Mouse (Mus musculus) brown adipose tissue, adult 24 weeks (tissue): ENCODE data around the gene Bag6. TPM values are rescaled to one million over a fixed set of nuclear protein-coding genes. Genes with fewer than 3 reads are reported as not detected.

Experiments used
- H3K27ac ChIP-seq: fragments of 200-500 bp; replicated peaks from 2 replicates; pipeline ENCODE4 v1.5.1; 2012; ENCODE audit warnings: low read depth, mild to moderate bottlenecking, low read length
- H3K4me1 ChIP-seq: fragments of 200-500 bp; 2 replicates; pipeline ENCODE4 v1.6.1; 2012; ENCODE audit warnings: low read length, mixed read lengths; ENCODE audit not compliant: control insufficient read depth, insufficient read depth, insufficient read length
- H3K4me3 ChIP-seq: fragments of 200-500 bp; 2 replicates; pipeline ENCODE4 v1.5.1; 2012; ENCODE audit warnings: low read depth, mild to moderate bottlenecking, low read length, moderate library complexity; ENCODE audit not compliant: insufficient read depth
- polyA plus RNA-seq: library from polyadenylated mRNA; stranded (reverse); fragments of >200 nt; gene quantifications from 2 replicates; pipeline ENCODE4 v1.2.4, GENCODE M21; 2012; ENCODE audit not compliant: missing spikeins, insufficient read depth, insufficient read length

The Bag6 gene
- polyA plus RNA-seq, 1 experiment, result 119 TPM

- H3K4me3 ChIP-seq, result no peak overlapping the region
- no peak overlapping the region for H3K27ac ChIP-seq
- no peaks in the 10 kb centered on the region for H3K4me1 ChIP-seq
Measured at GRCm38 (mm10) chr17:35152121-35152520, 17.1 kb downstream of the Bag6 start.

- H3K4me3 ChIP-seq, result no peak overlapping the region
Measured at GRCm38 (mm10) chr17:35153077-35153476, 18.1 kb downstream of the Bag6 start.

DNA sequence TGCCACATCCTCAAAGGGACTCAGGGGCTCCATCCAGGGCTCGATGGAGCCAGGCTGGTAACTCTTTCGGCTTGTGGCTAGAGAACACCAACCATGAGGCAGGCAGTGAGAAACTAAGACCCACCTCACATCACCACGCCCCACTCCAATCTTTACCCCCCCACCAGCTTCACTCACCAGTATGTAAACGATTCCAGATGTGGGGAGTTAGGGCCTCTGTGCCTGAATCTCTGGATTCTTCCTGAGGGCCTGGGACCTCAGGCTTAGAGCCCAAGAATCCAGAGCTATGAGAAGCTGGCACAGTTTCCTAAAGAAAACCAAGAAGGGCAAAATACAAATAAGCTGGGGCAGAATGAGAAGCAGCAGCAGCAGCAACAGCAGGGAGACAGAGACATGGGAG is 19.0 kb downstream of the Bag6 start:
- no peaks in the 10 kb centered on the region for H3K4me1 ChIP-seq
- no peak overlapping the region for H3K4me3 ChIP-seq
- H3K27ac ChIP-seq, result no peak overlapping the region

More at GRCm38 (mm10) chr17:35153077-35153476, 18.1 kb downstream of the Bag6 start:
- no peak overlapping the region for H3K27ac ChIP-seq
- no peaks in the 10 kb centered on the region for H3K4me1 ChIP-seq

DNA sequence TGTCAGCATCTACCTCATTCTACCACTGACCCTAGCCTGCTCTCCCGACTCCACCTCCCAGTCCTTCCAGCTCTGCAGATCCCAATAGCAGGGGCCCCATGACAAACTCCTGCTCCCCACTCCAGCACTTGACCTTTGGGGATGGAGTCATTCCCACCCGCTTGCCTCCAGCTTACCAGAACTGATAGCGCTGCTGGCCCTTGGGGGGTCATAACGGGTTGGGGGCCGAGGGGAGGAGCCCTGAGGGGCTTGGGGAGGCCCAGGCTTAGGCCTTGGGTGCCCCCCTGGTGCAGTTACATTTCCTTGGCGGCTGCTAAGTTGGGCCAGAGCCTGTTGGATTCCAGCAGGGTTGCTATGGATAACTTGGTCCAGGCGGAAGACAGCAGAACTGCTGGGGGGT is 19.6 kb downstream of the Bag6 start:
- no peaks in the 10 kb centered on the region for H3K4me1 ChIP-seq
- no peak overlapping the region for H3K27ac ChIP-seq

DNA sequence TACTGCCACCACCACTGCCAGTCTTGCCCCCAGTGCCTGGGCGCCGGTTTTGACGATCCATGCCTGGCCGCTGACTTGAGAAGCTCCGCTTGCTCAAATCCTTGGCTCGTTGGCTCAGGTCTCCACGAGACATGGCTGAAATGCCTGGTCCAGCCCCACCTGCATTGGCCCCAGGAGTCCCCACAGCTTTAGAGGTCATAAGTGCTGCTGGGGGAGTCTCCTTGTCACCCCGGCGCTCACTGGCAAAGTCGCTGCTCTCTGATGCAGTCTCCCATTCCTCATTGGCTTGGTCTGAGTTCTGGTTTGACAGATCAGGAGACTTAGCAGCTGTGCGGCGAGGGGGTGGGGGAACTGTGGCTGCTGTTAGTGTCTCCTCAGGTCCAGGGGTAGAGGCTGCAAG is 20.5 kb downstream of the Bag6 start:
- H3K4me3 ChIP-seq, result no peak overlapping the region
- H3K27ac ChIP-seq, result no peak overlapping the region

More for the DNA sequence above, 19.6 kb downstream of the Bag6 start:
- H3K4me3 ChIP-seq, result no peak overlapping the region

DNA sequence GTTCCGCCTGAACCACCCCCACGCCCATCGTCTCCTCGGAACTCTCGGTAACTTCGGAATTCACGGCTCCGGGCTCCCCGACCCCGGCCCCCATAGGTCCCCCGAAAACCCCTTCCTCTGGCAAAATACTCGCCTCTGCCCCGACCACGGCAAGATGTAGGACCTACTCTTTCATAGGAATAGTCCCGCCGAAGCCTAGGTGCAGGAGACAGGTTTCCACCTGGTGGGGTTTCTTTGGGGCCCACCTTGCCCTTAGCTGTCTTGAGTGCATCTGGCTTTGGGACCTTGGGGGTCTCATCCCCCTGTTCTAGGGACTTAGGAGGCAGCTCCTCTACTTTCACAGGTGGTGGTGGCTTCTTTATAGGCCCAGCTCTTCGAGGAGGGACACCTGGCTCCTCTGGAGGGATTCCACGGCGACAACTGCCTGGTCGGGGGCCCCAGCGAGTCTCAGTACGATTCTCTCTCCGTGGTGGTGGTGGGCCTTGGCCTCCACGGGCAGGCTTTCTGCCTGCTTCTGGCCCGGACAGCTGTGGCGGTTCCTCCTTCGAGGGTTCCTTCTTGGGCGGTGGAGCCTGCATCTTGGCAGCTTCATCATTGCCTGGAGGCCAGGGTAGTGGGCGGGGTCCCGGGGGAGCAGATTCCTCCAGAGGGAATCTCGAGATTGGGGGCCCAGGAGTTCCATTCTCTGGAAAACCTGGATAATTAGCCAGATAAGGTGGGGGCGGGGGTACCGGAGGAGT is 21.7 kb downstream of the Bag6 start:
- Histone ChIP-seq H3K27ac (no peak overlapping the region), H3K4me1 (no peaks in the 10 kb centered on the region), H3K4me3 (no peak overlapping the region)

More for the DNA sequence above, 20.5 kb downstream of the Bag6 start:
- H3K4me1 ChIP-seq, result no peaks in the 10 kb centered on the region

DNA sequence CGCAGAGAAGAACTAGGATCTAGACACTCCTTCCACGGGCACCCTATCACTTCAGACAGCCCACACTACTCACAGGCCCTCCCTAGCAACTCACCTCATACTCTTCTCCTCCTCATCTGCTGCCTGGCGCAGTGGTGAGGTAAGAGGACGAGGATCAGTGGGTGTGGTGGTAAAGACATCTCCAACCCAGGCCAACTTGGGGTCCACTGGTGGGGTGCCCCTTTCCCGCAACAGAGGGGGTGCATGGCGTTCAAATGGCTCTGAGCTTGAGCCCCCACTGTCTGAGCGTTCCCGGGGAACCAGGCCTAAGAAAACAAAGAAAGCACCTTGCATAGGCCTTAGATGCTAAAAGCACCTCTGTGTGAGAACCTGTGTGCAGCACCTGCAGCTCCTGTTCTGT is 22.3 kb downstream of the Bag6 start:
- no peak overlapping the region for H3K27ac ChIP-seq
- 0 out of 2 replicates have a peak, but pooled peaks cover 3% of the 10 kb centered on the region for H3K4me1 ChIP-seq
- H3K4me3 ChIP-seq, result no peak overlapping the region

DNA sequence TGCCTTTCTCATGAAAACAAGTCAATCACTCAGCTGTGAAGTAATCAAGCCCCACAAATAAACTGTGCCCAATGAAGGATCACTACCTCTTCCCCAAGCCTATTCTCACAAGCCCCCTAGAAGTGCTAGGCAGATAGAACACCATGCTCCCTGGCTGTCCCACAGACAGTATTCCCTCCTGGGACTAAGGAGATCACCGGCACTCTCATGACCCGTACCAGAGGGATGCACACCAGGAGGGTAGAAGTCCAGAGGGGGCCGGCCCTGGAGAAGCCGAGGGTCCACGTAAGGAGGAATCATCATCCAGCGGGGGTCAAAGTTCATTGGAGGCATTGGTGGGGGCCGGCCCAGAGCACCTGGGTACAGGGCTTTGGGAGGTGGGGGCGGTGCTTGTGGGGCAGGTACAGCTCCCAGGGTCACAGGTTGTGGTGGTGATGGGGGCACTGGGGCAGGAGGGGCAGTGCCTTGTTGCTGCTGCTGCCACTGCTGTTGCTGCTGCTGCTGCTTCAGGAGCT is 22.7 kb downstream of the Bag6 start:
- Histone ChIP-seq H3K27ac (no peak overlapping the region), H3K4me3 (no peak overlapping the region), H3K4me1 (peaks cover 6% of the 10 kb centered on the region)

DNA sequence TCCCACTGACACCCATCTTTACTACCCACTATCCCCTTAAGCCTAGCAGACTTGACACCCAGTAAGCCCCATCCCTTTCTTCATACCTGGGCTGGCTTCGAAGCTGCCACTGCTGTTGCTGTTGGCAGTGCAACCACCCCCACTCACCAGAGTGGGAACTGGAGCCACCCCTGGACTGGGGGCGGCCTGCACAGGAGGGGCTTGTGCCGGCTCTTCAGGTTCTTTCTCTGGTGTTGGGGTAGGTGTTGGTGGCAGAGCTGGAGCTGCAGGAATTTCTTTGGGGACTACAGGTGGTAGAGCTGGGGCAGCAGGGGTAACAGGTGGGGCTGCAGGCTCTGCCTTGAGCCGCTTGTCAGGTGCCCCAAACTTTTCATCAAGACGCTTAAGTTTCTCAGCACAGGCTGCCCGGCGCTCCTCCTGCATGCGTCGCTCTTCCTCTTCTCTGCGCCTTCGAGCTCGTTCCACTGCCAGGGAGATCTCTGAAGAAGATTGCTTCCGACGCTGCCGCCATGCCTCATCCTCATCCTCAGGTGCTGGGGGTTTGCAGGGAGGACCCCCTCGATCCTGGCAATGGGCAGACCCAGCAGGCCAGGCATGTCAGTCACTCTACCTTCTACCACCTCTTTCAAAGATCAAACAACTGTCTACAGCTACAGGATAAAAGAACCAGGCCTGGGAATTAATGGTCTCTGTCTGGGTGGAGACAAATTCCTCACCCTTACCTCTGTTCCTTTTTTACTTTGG is 24.0 kb downstream of the Bag6 start:
- Histone ChIP-seq H3K4me1 (peaks cover 10% of the 10 kb centered on the region), H3K27ac (no peak overlapping the region), H3K4me3 (no peak overlapping the region)

- no peak overlapping the region for H3K27ac ChIP-seq
- H3K4me1 ChIP-seq, result peaks cover 10% of the 10 kb centered on the region
- H3K4me3 ChIP-seq, result no peak overlapping the region
Measured at GRCm38 (mm10) chr17:35159638-35160037, 24.7 kb downstream of the Bag6 start.

- H3K27ac ChIP-seq, result no peak overlapping the region
- H3K4me1 ChIP-seq, result peaks cover 13% of the 10 kb centered on the region
- H3K4me3 ChIP-seq, result no peak overlapping the region
Measured at GRCm38 (mm10) chr17:35161421-35161820, 26.4 kb downstream of the Bag6 start.

DNA sequence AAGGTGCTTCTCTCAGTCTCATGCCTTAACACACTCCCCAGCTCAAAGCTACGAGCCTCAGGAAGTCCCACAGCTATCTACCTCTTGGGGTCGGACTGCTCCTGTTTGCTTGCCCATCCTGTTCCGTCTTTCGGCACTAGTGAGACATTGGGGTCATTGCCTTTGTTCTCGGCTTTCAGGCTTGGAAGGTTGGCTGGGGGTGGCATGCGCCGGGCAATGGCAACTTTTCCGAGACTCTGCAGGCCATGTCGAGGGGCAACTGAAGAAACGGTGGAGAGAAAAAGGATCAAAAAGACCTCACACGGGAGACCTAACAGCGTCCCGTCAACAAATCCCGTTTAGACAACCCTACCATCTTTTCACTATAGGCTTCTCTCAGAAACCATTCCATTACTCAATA is 27.1 kb downstream of the Bag6 start:
- Histone ChIP-seq H3K27ac (no peak overlapping the region), H3K4me3 (no peak overlapping the region), H3K4me1 (peaks cover 13% of the 10 kb centered on the region)

DNA sequence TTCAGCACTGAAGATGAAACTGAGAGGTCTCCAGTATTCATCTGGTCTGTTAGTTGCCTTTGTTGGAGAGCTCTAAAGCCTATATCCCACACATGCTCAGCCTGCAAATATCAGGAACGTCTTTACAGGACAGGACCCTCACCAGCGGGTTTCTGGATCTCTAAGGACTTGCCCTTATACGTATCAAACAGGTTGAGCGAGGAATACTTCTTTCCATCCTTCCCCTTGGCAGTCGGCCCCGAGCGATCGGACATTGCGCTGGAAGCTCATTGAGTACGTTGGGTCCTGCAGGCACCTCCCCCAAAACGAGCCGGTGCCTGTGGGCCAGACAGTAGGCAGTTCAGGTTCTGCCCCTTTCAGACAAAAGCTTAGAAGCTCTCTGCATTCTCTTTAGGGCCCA is 27.8 kb downstream of the Bag6 start:
- peak overlapping the region; percentile 27 for H3K4me3 ChIP-seq
- peaks cover 13% of the 10 kb centered on the region for H3K4me1 ChIP-seq
- H3K27ac ChIP-seq, result no peak overlapping the region

GRCm38 (mm10) chr17:35163326-35164081 is 28.5 kb downstream of the Bag6 start:
- Histone ChIP-seq H3K4me1 (peaks cover 13% of the 10 kb centered on the region), H3K4me3 (peak overlapping the region; percentile 95), H3K27ac (peak overlapping the region; percentile 78)

- peaks cover 13% of the 10 kb centered on the region for H3K4me1 ChIP-seq
- H3K27ac ChIP-seq, result peak overlapping the region; percentile 78
- peak overlapping the region; percentile 95 for H3K4me3 ChIP-seq
Measured at GRCm38 (mm10) chr17:35164218-35164567, 29.2 kb downstream of the Bag6 start.
